Mouse (Mus musculus): ENCODE data around the gene Thada.

- no peak for TF ChIP-seq GATA1 (IDR thresholded peaks at IDR 0.05; ENCODE audit: borderline replicate concordance, low read length)
- no peak for TF ChIP-seq FLI1 (IDR thresholded peaks at IDR 0.05; ENCODE audit: low read length)
Observed at GRCm38 (mm10) chr17:84480464-84481355, 14.7 kb upstream of the Thada start.
